Mouse (Mus musculus): ENCODE measurements around the gene Gm10320.

Gm10320 gene

GRCm38 (mm10) chr13:98491909-98492308, at the start of gene Gm10320:
Gene Gm10320 (minus strand): TSS chr13:98492001.
- no peak for DNase-seq (ENCODE audit: low read depth in 1 of 2, low spot score in 2 of 2)

GRCm38 (mm10) chr13:98541601-98542000, 49.8 kb upstream of the Gm10320 start:
- DNase-seq (ENCODE audit: low read depth in 1 of 2, low spot score in 2 of 2) = no peak

- no peak for DNase-seq (ENCODE audit: low read depth in 1 of 2, low spot score in 2 of 2)
These were observed 48.4 kb upstream of the Gm10320 start for GRCm38 (mm10) chr13:98540206-98540605.

- no peak for DNase-seq (ENCODE audit: low read depth in 1 of 2, low spot score in 2 of 2)
These were observed 47.5 kb upstream of the Gm10320 start for GRCm38 (mm10) chr13:98539311-98539710.

- no peak for DNase-seq (ENCODE audit: low read depth in 1 of 2, low spot score in 2 of 2)
These were observed 46.8 kb upstream of the Gm10320 start for GRCm38 (mm10) chr13:98538587-98538986.

GRCm38 (mm10) chr13:98534913-98535262, 43.1 kb upstream of the Gm10320 start:
- no peak for DNase-seq (ENCODE audit: low read depth in 1 of 2, low spot score in 2 of 2)

- no peak for DNase-seq (ENCODE audit: low read depth in 1 of 2, low spot score in 2 of 2)
These were observed 42.5 kb upstream of the Gm10320 start for GRCm38 (mm10) chr13:98534190-98534912.

GRCm38 (mm10) chr13:98533415-98533814, 41.6 kb upstream of the Gm10320 start:
- DNase-seq (ENCODE audit: low read depth in 1 of 2, low spot score in 2 of 2) = no peak

- no peak for DNase-seq (ENCODE audit: low read depth in 1 of 2, low spot score in 2 of 2)
These were observed 41.0 kb upstream of the Gm10320 start for GRCm38 (mm10) chr13:98532699-98533375.

- DNase-seq (ENCODE audit: low read depth in 1 of 2, low spot score in 2 of 2) = no peak
These were observed 40.2 kb upstream of the Gm10320 start for GRCm38 (mm10) chr13:98531976-98532375.

GRCm38 (mm10) chr13:98531306-98531705, 39.5 kb upstream of the Gm10320 start:
- DNase-seq (ENCODE audit: low read depth in 1 of 2, low spot score in 2 of 2) = no peak

GRCm38 (mm10) chr13:98523719-98524316, 32.0 kb upstream of the Gm10320 start:
- DNase-seq (ENCODE audit: low read depth in 1 of 2, low spot score in 2 of 2) = no peak

GRCm38 (mm10) chr13:98518341-98518740, 26.5 kb upstream of the Gm10320 start:
- DNase-seq (ENCODE audit: low read depth in 1 of 2, low spot score in 2 of 2) = no peak

- DNase-seq (ENCODE audit: low read depth in 1 of 2, low spot score in 2 of 2) = no peak
These were observed 25.9 kb upstream of the Gm10320 start for GRCm38 (mm10) chr13:98517666-98518065.

- DNase-seq (ENCODE audit: low read depth in 1 of 2, low spot score in 2 of 2) = no peak
These were observed 25.2 kb upstream of the Gm10320 start for GRCm38 (mm10) chr13:98516985-98517384.

GRCm38 (mm10) chr13:98512066-98512465, 20.3 kb upstream of the Gm10320 start:
- DNase-seq (ENCODE audit: low read depth in 1 of 2, low spot score in 2 of 2) = no peak

GRCm38 (mm10) chr13:98507656-98508055, 15.9 kb upstream of the Gm10320 start:
- DNase-seq (ENCODE audit: low read depth in 1 of 2, low spot score in 2 of 2) = no peak

GRCm38 (mm10) chr13:98506496-98506895, 14.7 kb upstream of the Gm10320 start:
- no peak for DNase-seq (ENCODE audit: low read depth in 1 of 2, low spot score in 2 of 2)

GRCm38 (mm10) chr13:98505989-98506388, 14.2 kb upstream of the Gm10320 start:
- no peak for DNase-seq (ENCODE audit: low read depth in 1 of 2, low spot score in 2 of 2)

GRCm38 (mm10) chr13:98505489-98505857, 13.7 kb upstream of the Gm10320 start:
- DNase-seq (ENCODE audit: low read depth in 1 of 2, low spot score in 2 of 2) = no peak

GRCm38 (mm10) chr13:98504661-98505488, 13.1 kb upstream of the Gm10320 start:
- no peak for DNase-seq (ENCODE audit: low read depth in 1 of 2, low spot score in 2 of 2)

Measured in monocyte, adult 2 months (primary cell).